Mouse (Mus musculus): ENCODE measurements around the gene Gpatch8. TPM values are rescaled to one million over a fixed set of nuclear protein-coding genes. Genes with fewer than 3 reads are reported as not detected.

The Gpatch8 gene
- polyA plus RNA-seq, 1 experiment from 2014 or later: 45.7 TPM

GRCm38 (mm10) chr11:102440255-102440654 lies 115.9 kb downstream of the Gpatch8 start:
- peaks cover 77% of the 10 kb centered on the region for H3K36me3 ChIP-seq
- WGBS: 89% methylated on average over 8 of the region's 8 CpGs
- DNase-seq (ENCODE audit: low spot score): no peak
- H3K27ac ChIP-seq: no peak overlapping the region
- peaks cover 37% of the 10 kb centered on the region for H3K4me1 ChIP-seq
- no peak overlapping the region for H3K4me3 ChIP-seq
- H3K9me3 ChIP-seq: no peaks in the 10 kb centered on the region
- peaks cover 19% of the 10 kb centered on the region for H3K27me3 ChIP-seq (ENCODE audit: insufficient read depth, poor library complexity, severe bottlenecking)

- Histone ChIP-seq H3K9me3 (no peaks in the 10 kb centered on the region), H3K27me3 (ENCODE audit: insufficient read depth, poor library complexity, severe bottlenecking) (peaks cover 17% of the 10 kb centered on the region), H3K27ac (no peak overlapping the region), H3K4me1 (peaks cover 30% of the 10 kb centered on the region), H3K36me3 (peaks cover 84% of the 10 kb centered on the region), H3K4me3 (peak overlapping the region; percentile 68; the same call in 1 of the 2 replicates)
- no peak for DNase-seq (ENCODE audit: low spot score)
- 70% methylated on average over 14 of the region's 14 CpGs for WGBS
Measured at GRCm38 (mm10) chr11:102439093-102440082, 116.8 kb downstream of the Gpatch8 start.

- Histone ChIP-seq H3K36me3 (peaks cover 86% of the 10 kb centered on the region), H3K27me3 (ENCODE audit: insufficient read depth, poor library complexity, severe bottlenecking) (peaks cover 17% of the 10 kb centered on the region), H3K4me1 (peaks cover 28% of the 10 kb centered on the region), H3K9me3 (no peaks in the 10 kb centered on the region), H3K4me3 (peak overlapping the region; percentile 68), H3K27ac (peak overlapping the region; percentile 84)
- 7% methylated on average over 77 of the region's 77 CpGs for WGBS
- DNase-seq (ENCODE audit: low spot score): peak; percentile 95
Measured at GRCm38 (mm10) chr11:102438212-102439092, 117.7 kb downstream of the Gpatch8 start.

- peak; percentile 87 for DNase-seq (ENCODE audit: low spot score)
- H3K27me3 ChIP-seq (ENCODE audit: insufficient read depth, poor library complexity, severe bottlenecking): peaks cover 17% of the 10 kb centered on the region
- peak overlapping the region; percentile 68 for H3K4me3 ChIP-seq
- no peaks in the 10 kb centered on the region for H3K9me3 ChIP-seq
- peaks cover 89% of the 10 kb centered on the region for H3K36me3 ChIP-seq
- peak overlapping the region; percentile 84 for H3K27ac ChIP-seq
- WGBS: 12% methylated on average over 84 of the region's 87 CpGs
- H3K4me1 ChIP-seq: peaks cover 36% of the 10 kb centered on the region
Measured at GRCm38 (mm10) chr11:102437120-102438061, 118.8 kb downstream of the Gpatch8 start.

- DNase-seq (ENCODE audit: low spot score): no peak
- Histone ChIP-seq H3K36me3 (peaks cover 81% of the 10 kb centered on the region), H3K27ac (no peak overlapping the region), H3K4me3 (no peak overlapping the region), H3K27me3 (ENCODE audit: insufficient read depth, poor library complexity, severe bottlenecking) (peaks cover 17% of the 10 kb centered on the region), H3K4me1 (peaks cover 41% of the 10 kb centered on the region), H3K9me3 (no peaks in the 10 kb centered on the region)
- WGBS: 83% methylated on average over 10 of the region's 10 CpGs
Measured at GRCm38 (mm10) chr11:102436471-102436790, 119.8 kb downstream of the Gpatch8 start.

- Histone ChIP-seq H3K27ac (no peak overlapping the region), H3K9me3 (no peaks in the 10 kb centered on the region), H3K36me3 (peaks cover 76% of the 10 kb centered on the region), H3K27me3 (ENCODE audit: insufficient read depth, poor library complexity, severe bottlenecking) (peaks cover 17% of the 10 kb centered on the region), H3K4me1 (peaks cover 45% of the 10 kb centered on the region), H3K4me3 (no peak overlapping the region)
- DNase-seq (ENCODE audit: low spot score): no peak
- WGBS: 88% methylated on average over 18 of the region's 18 CpGs
Measured at GRCm38 (mm10) chr11:102435754-102436470, 120.3 kb downstream of the Gpatch8 start.

GRCm38 (mm10) chr11:102434816-102435705 lies 121.1 kb downstream of the Gpatch8 start:
- Histone ChIP-seq H3K27me3 (ENCODE audit: insufficient read depth, poor library complexity, severe bottlenecking) (peaks cover 15% of the 10 kb centered on the region), H3K9me3 (no peaks in the 10 kb centered on the region), H3K4me3 (no peak overlapping the region), H3K36me3 (peaks cover 68% of the 10 kb centered on the region), H3K27ac (no peak overlapping the region), H3K4me1 (peaks cover 47% of the 10 kb centered on the region)
- 88% methylated on average over 11 of the region's 11 CpGs for WGBS
- no peak for DNase-seq (ENCODE audit: low spot score)

- peaks cover 8% of the 10 kb centered on the region for H3K27me3 ChIP-seq (ENCODE audit: insufficient read depth, poor library complexity, severe bottlenecking)
- WGBS: 11% methylated on average over 7 of the region's 7 CpGs
- H3K4me3 ChIP-seq: no peak overlapping the region
- no peaks in the 10 kb centered on the region for H3K9me3 ChIP-seq
- H3K36me3 ChIP-seq: peaks cover 61% of the 10 kb centered on the region
- H3K27ac ChIP-seq: no peak overlapping the region
- H3K4me1 ChIP-seq: peaks cover 52% of the 10 kb centered on the region
- DNase-seq (ENCODE audit: low spot score): peak; percentile 92
Measured at GRCm38 (mm10) chr11:102434406-102434805, 121.8 kb downstream of the Gpatch8 start.

- no peak for DNase-seq (ENCODE audit: low spot score)
- Histone ChIP-seq H3K36me3 (peaks cover 56% of the 10 kb centered on the region), H3K27me3 (ENCODE audit: insufficient read depth, poor library complexity, severe bottlenecking) (peaks cover 3% of the 10 kb centered on the region), H3K27ac (peak overlapping the region; percentile 36; the same call in 1 of the 2 replicates), H3K4me3 (no peak overlapping the region), H3K4me1 (peaks cover 57% of the 10 kb centered on the region), H3K9me3 (no peaks in the 10 kb centered on the region)
- 89% methylated on average over 7 of the region's 7 CpGs for WGBS
Measured at GRCm38 (mm10) chr11:102433866-102434265, 122.3 kb downstream of the Gpatch8 start.

GRCm38 (mm10) chr11:102432896-102433295 lies 123.3 kb downstream of the Gpatch8 start:
- H3K9me3 ChIP-seq: no peaks in the 10 kb centered on the region
- H3K4me1 ChIP-seq: peaks cover 48% of the 10 kb centered on the region
- H3K27me3 ChIP-seq (ENCODE audit: insufficient read depth, poor library complexity, severe bottlenecking): no peaks in the 10 kb centered on the region
- H3K36me3 ChIP-seq: peaks cover 47% of the 10 kb centered on the region
- DNase-seq (ENCODE audit: low spot score): no peak
- no peak overlapping the region; the same call in 1 of the 2 replicates for H3K27ac ChIP-seq
- H3K4me3 ChIP-seq: no peak overlapping the region
- 84% methylated on average over 6 of the region's 6 CpGs for WGBS

All from heart, embryonic 10.5 days (tissue).